Comparison of ENCODE assay signal across 8 mouse cellular contexts in the genomic region with DNA sequence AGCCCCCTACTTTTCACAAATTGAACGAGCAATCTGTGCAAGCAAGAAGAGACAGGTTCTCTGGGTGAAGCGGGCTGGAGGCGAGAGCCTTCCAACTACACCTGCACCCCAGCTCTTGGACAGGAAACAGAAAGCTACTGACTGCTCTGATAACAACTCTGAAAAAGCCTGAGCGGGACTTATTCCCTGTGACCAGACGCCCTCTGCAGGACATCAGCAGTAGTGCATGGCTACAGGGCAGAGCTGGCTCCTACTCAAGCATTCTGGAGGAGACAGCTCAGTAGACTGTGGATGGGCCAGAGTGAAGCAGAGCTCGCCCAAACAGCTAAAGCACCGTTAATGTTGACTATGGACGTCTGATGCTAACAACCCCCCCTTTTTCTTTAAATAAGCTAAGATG. TPM values are rescaled to one million over a fixed set of nuclear protein-coding genes. Genes with fewer than 3 reads are reported as not detected.
DNase-seq lines count a peak whose midpoint lies in the region; ATAC-seq lines count a peak whose summit lies in the region.

No protein-coding gene starts in this region.

- no peaks in the 10 kb centered on the region for H3K27me3 ChIP-seq in intestine, embryonic 15.5 days (replicated peaks)

- peak; percentile 88 for ATAC-seq in common myeloid progenitor, adult 5-6 weeks (replicated peaks; ENCODE audit: low read depth, poor library complexity, severe bottlenecking)
- peak; percentile 63 for ATAC-seq in intestine, embryonic 15.5 days

- H3K4me1 ChIP-seq in intestine, embryonic 15.5 days (replicated peaks): peaks cover 4% of the 10 kb centered on the region; the same call in 1 of the 2 replicates

- no peak overlapping the region for H3K4me3 ChIP-seq in intestine, embryonic 15.5 days (replicated peaks)

- 16% methylated on average over 8 of the region's 8 CpGs for WGBS in intestine, embryonic 15.5 days

- DNase-seq in 3134 (ENCODE audit: extremely low read depth, insufficient read length, low spot score) (peak; percentile 39), adipocyte (ENCODE audit: low spot score) (peak; percentile 76)
- peak; percentile 88 for DNase-seq in gastrocnemius, postnatal 14 days
- peak; percentile 93 for DNase-seq in left cerebral cortex, postnatal 4 days
- DNase-seq in naive thymus-derived CD4-positive, alpha-beta T cell, adult 2 months (ENCODE audit: low read depth): peak; percentile 89
- DNase-seq in spleen, postnatal 4 days (ENCODE audit: low spot score in 2 of 2): peak; percentile 75 to 91

- no peaks in the 10 kb centered on the region for H3K9me3 ChIP-seq in intestine, embryonic 15.5 days

- intact Hi-C loops in gastrocnemius, postnatal 14 days (cut with DNase I; ENCODE audit: low total_unique reads): loop anchor here (10.0 kb wide), 2 partner anchors 72 to 232 kb away; a partner anchor contains a TSS
- intact Hi-C loops in left cerebral cortex, postnatal 4 days (cut with DNase I): loop anchor here (5.0 kb wide), 1 partner anchor 234 kb away; no protein-coding TSS in a partner anchor

- H3K4me2 ChIP-seq in intestine, embryonic 15.5 days (replicated peaks): no peak overlapping the region

- no peak overlapping the region for H3K27ac ChIP-seq in intestine, embryonic 15.5 days

- H3K9ac ChIP-seq in intestine, embryonic 15.5 days: no peak overlapping the region

- H3K36me3 ChIP-seq in intestine, embryonic 15.5 days: no peaks in the 10 kb centered on the region

RNA-seq across cellular contexts. Expression of a gene that starts 10.2 kb away (rescaled TPM):
- total RNA-seq in common myeloid progenitor, adult 5-6 weeks (2017): not detected in 2 replicates
- total RNA-seq in gastrocnemius, postnatal 14 days (2021): 10 to 100 TPM; 65.6 to 68.3 TPM
- polyA plus RNA-seq in intestine, embryonic 15.5 days (2015; fragmentation: Nextera tagmentation; extraction: Ambion mirVana): 4.5 and 4.6 TPM in 2 replicates
- 1 to 10 TPM; 3.6 to 4.9 TPM for total RNA-seq in left cerebral cortex, postnatal 4 days (2021)

RNA-seq across cellular contexts. Expression of a gene that starts 23.4 kb away (rescaled TPM):
- not detected in 2 replicates for total RNA-seq in common myeloid progenitor, adult 5-6 weeks (2017)
- under 1 TPM in 1 of 2 experiments, not detected in 1; 0.12 TPM for total RNA-seq in gastrocnemius, postnatal 14 days (2021)
- 4.4 and 5.8 TPM in 2 replicates for polyA plus RNA-seq in intestine, embryonic 15.5 days (2015; fragmentation: Nextera tagmentation; extraction: Ambion mirVana)
- under 1 TPM; 0.14 to 0.16 TPM for total RNA-seq in left cerebral cortex, postnatal 4 days (2021)

RNA-seq across cellular contexts. Expression of a gene that starts 40.9 kb away (rescaled TPM):
- not detected in 2 replicates for total RNA-seq in common myeloid progenitor, adult 5-6 weeks (2017)
- 1 to 10 TPM; 1.6 to 4.4 TPM for total RNA-seq in gastrocnemius, postnatal 14 days (2021)
- 0.04 and 0.13 TPM in 2 replicates for polyA plus RNA-seq in intestine, embryonic 15.5 days (2015; fragmentation: Nextera tagmentation; extraction: Ambion mirVana)
- not detected for total RNA-seq in left cerebral cortex, postnatal 4 days (2021)

Comparison
In these comparisons a context has a peak if more than half of its experiments do, and no peak if none do; other contexts are left out.
1. DNase-seq: peak in every context shown above with its lines; median percentile 93 in left cerebral cortex, postnatal 4 days; 89 in naive thymus-derived CD4-positive, alpha-beta T cell, adult 2 months; 88 in gastrocnemius, postnatal 14 days; 83 in spleen, postnatal 4 days; 76 in adipocyte; 39 in 3134.
2. RNA of a gene that starts 10.2 kb away (total RNA-seq): 65.6 to 68.3 TPM in gastrocnemius, postnatal 14 days; 3.6 to 4.9 TPM in left cerebral cortex, postnatal 4 days and not detected in common myeloid progenitor, adult 5-6 weeks; every median in the first group is over 10 times any median in the second.